In genomic region chr9:44070844-44071231, GRCm38 (mm10) we compare ENCODE assay signal across 14 mouse cellular contexts. TPM values are rescaled to one million over a fixed set of nuclear protein-coding genes. Genes with fewer than 3 reads are reported as not detected.
A peak's percentile ranks its signal among the peaks of the same experiment; 100 is the strongest.
DNase-seq lines count a peak whose midpoint lies in the region; ATAC-seq and TF ChIP-seq lines count a peak whose summit lies in the region.
"Had no signal": no experiment of that assay in that cellular context is flagged by ENCODE, and none has a peak within 500 bp of the region (broad histone marks: within the 10 kb centered on the region; RNA-seq: fewer than 3 reads in every experiment).

No protein-coding gene starts in this region.

- H3ac ChIP-seq in myocyte (ENCODE audit: control insufficient read depth, insufficient read length) = no peak overlapping the region

- H3K27me3 ChIP-seq in kidney, postnatal 0 days (ENCODE audit: insufficient read depth, low read length) = no peaks in the 10 kb centered on the region
- no peaks in the 10 kb centered on the region for H3K27me3 ChIP-seq in embryonic facial prominence, embryonic 11.5 days (ENCODE audit: control insufficient read depth, insufficient read depth, low read length)
- H3K27me3 ChIP-seq in myocyte (ENCODE audit: control insufficient read depth, insufficient read depth, insufficient read length) = no peaks in the 10 kb centered on the region
- H3K27me3 ChIP-seq: embryonic facial prominence, embryonic 15.5 days had no signal

- H3K9me3 ChIP-seq in kidney, postnatal 0 days (replicated peaks; ENCODE audit: low read length) = no peaks in the 10 kb centered on the region
- H3K9me3 ChIP-seq in embryonic facial prominence, embryonic 11.5 days (replicated peaks; ENCODE audit: control insufficient read depth, low read length) = no peaks in the 10 kb centered on the region
- H3K9me3 ChIP-seq: embryonic facial prominence, embryonic 15.5 days had no signal

- H3K4me3 ChIP-seq in kidney, postnatal 0 days (replicated peaks; ENCODE audit: low read depth, low read length) = no peak overlapping the region
- H3K4me3 ChIP-seq in embryonic facial prominence, embryonic 11.5 days (ENCODE audit: low read depth, low read length) = no peak overlapping the region
- H3K4me3 ChIP-seq in myocyte = no peak overlapping the region
- H3K4me3 ChIP-seq: embryonic facial prominence, embryonic 15.5 days had no signal

- peak; percentile 62 for DNase-seq in gastrocnemius, postnatal 25 days
- no peak for DNase-seq in gastrocnemius, adult 18-20 months (ENCODE audit: low spot score)
- DNase-seq in kidney, postnatal 0 days (ENCODE audit: low spot score) = peak; percentile 47
- no peak for DNase-seq in kidney, postnatal 14 days
- peak; percentile 43 for DNase-seq in embryonic facial prominence, embryonic 11.5 days (ENCODE audit: low spot score)
- DNase-seq in left cerebral cortex, postnatal 10 days (ENCODE audit: extremely low spot score in 1 of 2, low spot score in 2 of 2) = no peak
- DNase-seq in layer of hippocampus, adult 11-12 months (ENCODE audit: low spot score) = no peak
- DNase-seq: thymus, postnatal 14 days had no signal

- ATAC-seq in kidney, postnatal 0 days (replicated peaks; ENCODE audit: low FRiP score, low read depth) = no peak
- ATAC-seq in embryonic facial prominence, embryonic 11.5 days (replicated peaks; ENCODE audit: insufficient number of reproducible peaks, low FRiP score, low TSS enrichment, low read depth) = no peak
- ATAC-seq: lung, postnatal 0 days had no signal

- H3K9ac ChIP-seq in kidney, postnatal 0 days (ENCODE audit: low read depth, low read length) = no peak overlapping the region
- no peak overlapping the region for H3K9ac ChIP-seq in embryonic facial prominence, embryonic 11.5 days (replicated peaks; ENCODE audit: low read length)
- H3K9ac ChIP-seq: embryonic facial prominence, embryonic 15.5 days had no signal

- no peak for TF ChIP-seq CTCF in kidney, postnatal 0 days (IDR thresholded peaks at IDR 0.05; ENCODE audit: low read depth)

- no peaks in the 10 kb centered on the region for H3K79me2 ChIP-seq in myocyte (ENCODE audit: control insufficient read depth, insufficient read depth)

- WGBS in kidney, postnatal 0 days = 26% methylated on average over 8 of the region's 8 CpGs
- 35% methylated on average over 8 of the region's 8 CpGs for WGBS in embryonic facial prominence, embryonic 11.5 days

- TF ChIP-seq POLR2A in myocyte (IDR thresholded peaks at IDR 0.05; ENCODE audit: insufficient read length, low read depth) = no peak

- no peaks in the 10 kb centered on the region for H3K36me3 ChIP-seq in kidney, postnatal 0 days (ENCODE audit: insufficient read depth, low read length)
- H3K36me3 ChIP-seq in embryonic facial prominence, embryonic 11.5 days (replicated peaks; ENCODE audit: control insufficient read depth, insufficient read depth, low read depth, low read length) = no peaks in the 10 kb centered on the region
- H3K36me3 ChIP-seq in myocyte (ENCODE audit: control insufficient read depth, insufficient read depth) = no peaks in the 10 kb centered on the region
- H3K36me3 ChIP-seq: embryonic facial prominence, embryonic 15.5 days had no signal

- H3K4me2 ChIP-seq in kidney, postnatal 0 days (ENCODE audit: low read length) = no peak overlapping the region
- no peak overlapping the region for H3K4me2 ChIP-seq in embryonic facial prominence, embryonic 11.5 days (ENCODE audit: low read depth, low read length)
- H3K4me2 ChIP-seq in myocyte (ENCODE audit: low read depth) = peak overlapping the region; percentile 63
- H3K4me2 ChIP-seq: embryonic facial prominence, embryonic 15.5 days had no signal

- H3K4me1 ChIP-seq in kidney, postnatal 0 days (replicated peaks; ENCODE audit: insufficient read depth, low read length) = peaks cover 8% of the 10 kb centered on the region; the same call in 1 of the 2 replicates
- H3K4me1 ChIP-seq in embryonic facial prominence, embryonic 11.5 days (ENCODE audit: control insufficient read depth, insufficient read depth, low read length) = peaks cover 11% of the 10 kb centered on the region; the same call in 1 of the 2 replicates

- intact Hi-C loops in left cerebral cortex, postnatal 10 days (cut with DNase I) = no loop called here

- no peak overlapping the region for H3K27ac ChIP-seq in kidney, postnatal 0 days
- H3K27ac ChIP-seq in embryonic facial prominence, embryonic 11.5 days (replicated peaks; ENCODE audit: low read depth, low read length) = no peak overlapping the region
- H3K27ac ChIP-seq: embryonic facial prominence, embryonic 15.5 days had no signal

TF ChIP-seq in myocyte, 11 proteins besides CTCF, POLR2A, EP300 and RAD21:
- TF ChIP-seq REST (IDR thresholded peaks at IDR 0.05; ENCODE audit: insufficient read depth, insufficient read length) (no peak), MYOG (IDR thresholded peaks at IDR 0.05; ENCODE audit: control insufficient read depth in 1 of 3, insufficient read depth in 1 of 3, insufficient read length in 2 of 3, low read depth in 2 of 3) (no peak), TCF3 (IDR thresholded peaks at IDR 0.05; ENCODE audit: insufficient read length, low read depth) (no peak), POLR2AphosphoS2 (IDR thresholded peaks at IDR 0.05; ENCODE audit: insufficient read length, low read depth) (no peak), E2F4 (IDR thresholded peaks at IDR 0.05; ENCODE audit: insufficient read depth) (no peak), TCF12 (IDR thresholded peaks at IDR 0.05; ENCODE audit: insufficient read depth, poor library complexity, severe bottlenecking) (no peak), MYOD1 (IDR thresholded peaks at IDR 0.05; ENCODE audit: control insufficient read depth in 1 of 3, insufficient read length in 2 of 3, low read depth in 2 of 3) (no peak), SRF (IDR thresholded peaks at IDR 0.05; ENCODE audit: control insufficient read depth, insufficient read length, low read depth) (no peak), MAX (IDR thresholded peaks at IDR 0.05; ENCODE audit: low read depth) (no peak), CEBPB (IDR thresholded peaks at IDR 0.05; ENCODE audit: insufficient read depth, poor library complexity, severe bottlenecking) (no peak), USF1 (IDR thresholded peaks at IDR 0.05; ENCODE audit: low read depth) (no peak)

RNA-seq across cellular contexts. Expression of gene Usp2, which starts 4.0 kb away (rescaled TPM):
- total RNA-seq in gastrocnemius, postnatal 25 days (2021) = 100 to 1,000 TPM; 160 to 313 TPM
- total RNA-seq in gastrocnemius, adult 18-20 months (2021) = 100 to 1,000 TPM; 125 to 221 TPM
- 62.9 and 72.1 TPM in 2 replicates for polyA plus RNA-seq in kidney, postnatal 0 days (2015; fragmentation: Nextera tagmentation; extraction: Ambion mirVana)
- 12.7 and 13.1 TPM in 2 replicates for polyA plus RNA-seq in embryonic facial prominence, embryonic 11.5 days (2014; fragmentation: Nextera tagmentation; extraction: Ambion mirVana)
- polyA plus RNA-seq in myocyte (2012; fragmentation: generic; extraction: Trizol) = 17.0 TPM
- total RNA-seq in left cerebral cortex, postnatal 10 days (2021) = 10 to 100 TPM; 58.2 to 64.0 TPM

RNA-seq across cellular contexts. Expression of gene Thy1, which starts 27.7 kb away (rescaled TPM):
- total RNA-seq in gastrocnemius, postnatal 25 days (2021) = 10 to 100 TPM; 14.8 to 20.2 TPM
- total RNA-seq in gastrocnemius, adult 18-20 months (2021) = 10 to 100 TPM in 1 of 2 experiments, 1 to 10 TPM in 1; 7.9 to 10.5 TPM
- 9.9 and 13.6 TPM in 2 replicates for polyA plus RNA-seq in kidney, postnatal 0 days (2015; fragmentation: Nextera tagmentation; extraction: Ambion mirVana)
- 1.8 and 2.4 TPM in 2 replicates for polyA plus RNA-seq in embryonic facial prominence, embryonic 11.5 days (2014; fragmentation: Nextera tagmentation; extraction: Ambion mirVana)
- polyA plus RNA-seq in myocyte (2012; fragmentation: generic; extraction: Trizol) = not detected
- total RNA-seq in left cerebral cortex, postnatal 10 days (2021) = 100 to 1,000 TPM; 704 to 725 TPM

RNA-seq across cellular contexts. Expression of gene Mfrp, which starts 30.7 kb away (rescaled TPM):
- not detected for total RNA-seq in gastrocnemius, postnatal 25 days (2021)
- not detected for total RNA-seq in gastrocnemius, adult 18-20 months (2021)
- polyA plus RNA-seq in kidney, postnatal 0 days (2015; fragmentation: Nextera tagmentation; extraction: Ambion mirVana) = 0.11 and 0.16 TPM in 2 replicates
- polyA plus RNA-seq in embryonic facial prominence, embryonic 11.5 days (2014; fragmentation: Nextera tagmentation; extraction: Ambion mirVana) = 0.17 and 0.32 TPM in 2 replicates
- polyA plus RNA-seq in myocyte (2012; fragmentation: generic; extraction: Trizol) = 0.01 TPM
- under 1 TPM in 1 of 2 experiments, not detected in 1; 0.17 TPM for total RNA-seq in left cerebral cortex, postnatal 10 days (2021)
- total RNA-seq: adrenal gland, adult 18-20 months; liver, adult 2 months had no signal
- polyA plus RNA-seq: liver, adult 2 months had no signal

RNA-seq across cellular contexts. Expression of gene C1qtnf5, which starts 36.2 kb away (rescaled TPM):
- total RNA-seq in gastrocnemius, postnatal 25 days (2021) = 10 to 100 TPM in 1 of 2 experiments, 1 to 10 TPM in 1; 8.0 to 13.6 TPM
- 1 to 10 TPM; 3.9 to 5.4 TPM for total RNA-seq in gastrocnemius, adult 18-20 months (2021)
- polyA plus RNA-seq in kidney, postnatal 0 days (2015; fragmentation: Nextera tagmentation; extraction: Ambion mirVana) = 9.7 and 12.3 TPM in 2 replicates
- 0.53 and 0.56 TPM in 2 replicates for polyA plus RNA-seq in embryonic facial prominence, embryonic 11.5 days (2014; fragmentation: Nextera tagmentation; extraction: Ambion mirVana)
- 0.61 TPM for polyA plus RNA-seq in myocyte (2012; fragmentation: generic; extraction: Trizol)
- 10 to 100 TPM; 11.2 to 12.1 TPM for total RNA-seq in left cerebral cortex, postnatal 10 days (2021)

RNA-seq across cellular contexts. Expression of gene Gm49380, which starts 42.5 kb away (rescaled TPM):
- 1 to 10 TPM in 1 of 2 experiments, under 1 TPM in 1; 0.82 to 2.4 TPM for total RNA-seq in gastrocnemius, postnatal 25 days (2021)
- total RNA-seq in gastrocnemius, adult 18-20 months (2021) = 1 to 10 TPM in 1 of 2 experiments, under 1 TPM in 1; 0.43 to 1.9 TPM
- polyA plus RNA-seq in kidney, postnatal 0 days (2015; fragmentation: Nextera tagmentation; extraction: Ambion mirVana) = not detected in 2 replicates
- polyA plus RNA-seq in embryonic facial prominence, embryonic 11.5 days (2014; fragmentation: Nextera tagmentation; extraction: Ambion mirVana) = 0.08 TPM in 1 of 2 replicates, not detected in the other
- polyA plus RNA-seq in myocyte (2012; fragmentation: generic; extraction: Trizol) = 0.02 TPM
- not detected for total RNA-seq in left cerebral cortex, postnatal 10 days (2021)
- total RNA-seq: midbrain, postnatal 0 days had no signal
- polyA plus RNA-seq: liver, adult 2 months had no signal

Comparison
In these comparisons a context has a peak if more than half of its experiments do, and no peak if none do; other contexts are left out.
1. DNase-seq: peak in gastrocnemius, postnatal 25 days (single experiment), kidney, postnatal 0 days (single experiment) and embryonic facial prominence, embryonic 11.5 days (single experiment); none in gastrocnemius, adult 18-20 months (single experiment), kidney, postnatal 14 days (single experiment), left cerebral cortex, postnatal 10 days (0 of 2) and layer of hippocampus, adult 11-12 months (single experiment).
2. RNA of gene Thy1, which starts 27.7 kb away (total RNA-seq): 704 to 725 TPM in left cerebral cortex, postnatal 10 days; 14.8 to 20.2 TPM in gastrocnemius, postnatal 25 days and 7.9 to 10.5 TPM in gastrocnemius, adult 18-20 months; every median in the first group is over 10 times any median in the second.